In the genomic region with DNA sequence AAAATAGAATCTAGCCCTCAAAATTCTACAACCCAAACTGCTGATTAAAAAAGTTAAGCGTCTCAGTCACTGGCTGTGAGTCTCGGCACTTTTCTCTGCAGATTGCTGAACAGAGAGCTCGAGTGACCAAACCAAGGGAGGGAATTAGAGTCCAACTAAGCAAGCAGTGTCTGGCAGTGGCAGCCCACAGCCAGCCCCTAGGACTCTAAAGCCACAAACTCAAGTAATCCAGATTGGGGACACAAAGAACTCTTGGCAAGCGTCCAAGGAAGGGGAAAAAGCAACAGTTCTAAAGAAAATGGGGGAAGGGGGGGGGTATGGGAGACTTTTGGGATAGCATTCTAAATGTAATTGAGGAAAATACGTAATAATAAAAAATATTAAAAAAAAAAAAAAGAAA, we compare ENCODE assay signal across 17 mouse cellular contexts. TPM values are rescaled to one million over a fixed set of nuclear protein-coding genes. Genes with fewer than 3 reads are reported as not detected.
A peak's percentile ranks its signal among the peaks of the same experiment; 100 is the strongest.
DNase-seq lines count a peak whose midpoint lies in the region; ATAC-seq and TF ChIP-seq lines count a peak whose summit lies in the region.
"Had no signal": no experiment of that assay in that cellular context is flagged by ENCODE, and none has a peak within 500 bp of the region (broad histone marks: within the 10 kb centered on the region; RNA-seq: fewer than 3 reads in every experiment).

No protein-coding gene starts in this region.

- H3K36me3 ChIP-seq in heart, embryonic 11.5 days (ENCODE audit: control insufficient read depth, insufficient read depth, low read length), result peaks cover 5% of the 10 kb centered on the region
- H3K36me3 ChIP-seq in limb, embryonic 14.5 days (ENCODE audit: control insufficient read depth, insufficient read depth, low read length), result peaks cover 50% of the 10 kb centered on the region
- H3K36me3 ChIP-seq in limb, embryonic 10.5 days, result peaks cover 95% of the 10 kb centered on the region
- H3K36me3 ChIP-seq in forebrain, embryonic 13.5 days (ENCODE audit: poor library complexity, severe bottlenecking), result 0 out of 2 replicates have a peak, but pooled peaks cover 12% of the 10 kb centered on the region
- no peaks in the 10 kb centered on the region for H3K36me3 ChIP-seq in midbrain, embryonic 13.5 days

- H3K27ac ChIP-seq in heart, embryonic 11.5 days (ENCODE audit: low read depth, low read length), result peak overlapping the region; percentile 54; the same call in 1 of the 2 replicates
- no peak overlapping the region for H3K27ac ChIP-seq in limb, embryonic 14.5 days (replicated peaks; ENCODE audit: low read depth, low read length)
- H3K27ac ChIP-seq in limb, embryonic 10.5 days, result no peak overlapping the region
- H3K27ac ChIP-seq in forebrain, embryonic 13.5 days, result no peak overlapping the region
- H3K27ac ChIP-seq in midbrain, embryonic 13.5 days, result no peak overlapping the region
- H3K27ac ChIP-seq: embryonic facial prominence, embryonic 12.5 days; macrophage had no signal

- H3K4me1 ChIP-seq in heart, embryonic 11.5 days (ENCODE audit: control insufficient read depth, insufficient read depth, low read length), result peaks cover 32% of the 10 kb centered on the region
- no peaks in the 10 kb centered on the region; the same call in 1 of the 2 replicates for H3K4me1 ChIP-seq in limb, embryonic 14.5 days (ENCODE audit: control insufficient read depth, insufficient read depth, low read length)
- no peaks in the 10 kb centered on the region for H3K4me1 ChIP-seq in limb, embryonic 10.5 days
- H3K4me1 ChIP-seq in forebrain, embryonic 13.5 days, result peaks cover 14% of the 10 kb centered on the region
- no peaks in the 10 kb centered on the region for H3K4me1 ChIP-seq in midbrain, embryonic 13.5 days (replicated peaks)

- no peaks in the 10 kb centered on the region for H3K9me3 ChIP-seq in heart, embryonic 11.5 days (replicated peaks; ENCODE audit: control insufficient read depth, low read length)
- H3K9me3 ChIP-seq in limb, embryonic 14.5 days (ENCODE audit: control insufficient read depth, low read length), result no peaks in the 10 kb centered on the region
- H3K9me3 ChIP-seq in limb, embryonic 10.5 days (replicated peaks), result no peaks in the 10 kb centered on the region
- no peaks in the 10 kb centered on the region for H3K9me3 ChIP-seq in forebrain, embryonic 13.5 days (replicated peaks)
- H3K9me3 ChIP-seq in midbrain, embryonic 13.5 days, result no peaks in the 10 kb centered on the region
- H3K9me3 ChIP-seq: embryonic facial prominence, embryonic 12.5 days had no signal

- no peak overlapping the region for H3K9ac ChIP-seq in heart, embryonic 11.5 days (ENCODE audit: low read depth, low read length)
- H3K9ac ChIP-seq in limb, embryonic 14.5 days (ENCODE audit: low read depth, low read length, severe bottlenecking), result no peak overlapping the region
- no peak overlapping the region for H3K9ac ChIP-seq in forebrain, embryonic 13.5 days
- H3K9ac ChIP-seq in midbrain, embryonic 13.5 days (replicated peaks), result no peak overlapping the region
- H3K9ac ChIP-seq: embryonic facial prominence, embryonic 12.5 days had no signal

- WGBS in heart, embryonic 11.5 days (ENCODE audit: insufficient replicate concordance), result 71% methylated on average over 5 of the region's 5 CpGs
- WGBS in limb, embryonic 14.5 days, result 76% methylated on average over 5 of the region's 5 CpGs
- WGBS in limb, embryonic 10.5 days, result 97% methylated on average over 5 of the region's 5 CpGs
- 46% methylated on average over 5 of the region's 5 CpGs for WGBS in forebrain, embryonic 13.5 days
- whole genome bisulfite sequencing in midbrain, embryonic 13.5 days, result 64% methylated on average over 5 of the region's 5 CpGs

- no peak for TF ChIP-seq POLR2A in limb, embryonic 14.5 days (IDR thresholded peaks at IDR 0.05; ENCODE audit: borderline replicate concordance, extremely low read depth, insufficient read depth, insufficient read length)

- ATAC-seq in heart, embryonic 11.5 days (replicated peaks; ENCODE audit: insufficient number of reproducible peaks, low FRiP score, low TSS enrichment), result 0 out of 2 replicates have a peak, but pooled peaks have one; percentile 47
- no peak for ATAC-seq in limb, embryonic 14.5 days (ENCODE audit: low FRiP score, low read depth)
- ATAC-seq in forebrain, embryonic 13.5 days, result peak; percentile 66; the same call in 1 of the 2 replicates
- ATAC-seq in midbrain, embryonic 13.5 days, result peak; percentile 75
- no peak for ATAC-seq in megakaryocyte progenitor cell, adult 5-6 weeks (replicated peaks; ENCODE audit: poor library complexity)

- H3K4me3 ChIP-seq in heart, embryonic 11.5 days (ENCODE audit: low read depth, low read length), result no peak overlapping the region
- no peak overlapping the region for H3K4me3 ChIP-seq in limb, embryonic 14.5 days (replicated peaks; ENCODE audit: low read length)
- H3K4me3 ChIP-seq in limb, embryonic 10.5 days, result no peak overlapping the region
- no peak overlapping the region for H3K4me3 ChIP-seq in forebrain, embryonic 13.5 days
- no peak overlapping the region for H3K4me3 ChIP-seq in midbrain, embryonic 13.5 days (replicated peaks)
- H3K4me3 ChIP-seq: embryonic facial prominence, embryonic 12.5 days had no signal

- H3K27me3 ChIP-seq in heart, embryonic 11.5 days (ENCODE audit: control insufficient read depth, insufficient read depth, low read length), result no peaks in the 10 kb centered on the region
- no peaks in the 10 kb centered on the region for H3K27me3 ChIP-seq in limb, embryonic 14.5 days (ENCODE audit: control insufficient read depth, insufficient read depth, low read length)
- no peaks in the 10 kb centered on the region for H3K27me3 ChIP-seq in limb, embryonic 10.5 days (ENCODE audit: low read depth, poor library complexity, severe bottlenecking)
- H3K27me3 ChIP-seq in forebrain, embryonic 13.5 days, result no peaks in the 10 kb centered on the region
- no peaks in the 10 kb centered on the region for H3K27me3 ChIP-seq in midbrain, embryonic 13.5 days
- H3K27me3 ChIP-seq: embryonic facial prominence, embryonic 12.5 days had no signal

- peak overlapping the region; percentile 22; the same call in 1 of the 2 replicates for H3K4me2 ChIP-seq in heart, embryonic 11.5 days
- no peak overlapping the region for H3K4me2 ChIP-seq in limb, embryonic 14.5 days (replicated peaks; ENCODE audit: low read depth, low read length, severe bottlenecking)
- H3K4me2 ChIP-seq in forebrain, embryonic 13.5 days, result no peak overlapping the region
- H3K4me2 ChIP-seq in midbrain, embryonic 13.5 days (replicated peaks), result no peak overlapping the region
- H3K4me2 ChIP-seq: embryonic facial prominence, embryonic 12.5 days had no signal

- DNase-seq in heart, adult 8-10 months (ENCODE audit: low spot score), result no peak
- DNase-seq in limb, embryonic 14.5 days (ENCODE audit: low spot score), result peak; percentile 30
- no peak for DNase-seq in limb, embryonic 10.5 days (ENCODE audit: low spot score)
- DNase-seq: cerebellum, adult 11 months; gastrocnemius, postnatal 10 days; kidney, adult 18-20 months; kidney, postnatal 36 days; liver; lung, adult 18-20 months; right cerebral cortex, postnatal 14 days; thymus, postnatal 4 days had no signal

RNA-seq across cellular contexts. Expression of gene Yap1, which starts 10.1 kb away (rescaled TPM):
- 25.3 and 27.1 TPM in 2 replicates for polyA plus RNA-seq in heart, embryonic 11.5 days (2014; fragmentation: Nextera tagmentation; extraction: Ambion mirVana)
- 10 to 100 TPM; 68.5 to 92.9 (median 77.7) TPM for total RNA-seq in heart, adult 8-10 months (2022)
- polyA plus RNA-seq in limb, embryonic 14.5 days (2012; rRNA removed), result 75.0 and 87.4 TPM in 2 replicates
- polyA plus RNA-seq in limb, embryonic 14.5 days (2014; fragmentation: Nextera tagmentation; extraction: Ambion mirVana), result 43.3 and 50.8 TPM in 2 replicates
- 49.6 and 55.6 TPM in 2 replicates for polyA plus RNA-seq in limb, embryonic 10.5 days (2016; fragmentation: Nextera tagmentation; extraction: Ambion mirVana)
- 13.8 and 15.6 TPM in 2 replicates for polyA plus RNA-seq in forebrain, embryonic 13.5 days (2015; fragmentation: Nextera tagmentation; extraction: Ambion mirVana)
- polyA plus RNA-seq in midbrain, embryonic 13.5 days (2015; fragmentation: Nextera tagmentation; extraction: Ambion mirVana), result 9.9 and 13.1 TPM in 2 replicates
- total RNA-seq in megakaryocyte progenitor cell, adult 5-6 weeks (2015), result not detected in 2 replicates
- total RNA-seq in megakaryocyte progenitor cell, adult 5-6 weeks (2017), result not detected in 2 replicates

RNA-seq across cellular contexts. Expression of gene Cfap300, which starts 48.3 kb away (rescaled TPM):
- polyA plus RNA-seq in heart, embryonic 11.5 days (2014; fragmentation: Nextera tagmentation; extraction: Ambion mirVana), result 9.1 and 9.4 TPM in 2 replicates
- 1 to 10 TPM in 1 of 4 experiments, under 1 TPM in 3; 0.27 to 1.0 (median 0.89) TPM for total RNA-seq in heart, adult 8-10 months (2022)
- polyA plus RNA-seq in limb, embryonic 14.5 days (2012; rRNA removed), result 8.5 and 9.5 TPM in 2 replicates
- 11.5 and 12.5 TPM in 2 replicates for polyA plus RNA-seq in limb, embryonic 14.5 days (2014; fragmentation: Nextera tagmentation; extraction: Ambion mirVana)
- polyA plus RNA-seq in limb, embryonic 10.5 days (2016; fragmentation: Nextera tagmentation; extraction: Ambion mirVana), result 15.2 and 18.1 TPM in 2 replicates
- 16.5 and 16.6 TPM in 2 replicates for polyA plus RNA-seq in forebrain, embryonic 13.5 days (2015; fragmentation: Nextera tagmentation; extraction: Ambion mirVana)
- 16.1 and 17.9 TPM in 2 replicates for polyA plus RNA-seq in midbrain, embryonic 13.5 days (2015; fragmentation: Nextera tagmentation; extraction: Ambion mirVana)
- 0.15 and 0.25 TPM in 2 replicates for total RNA-seq in megakaryocyte progenitor cell, adult 5-6 weeks (2015)
- total RNA-seq in megakaryocyte progenitor cell, adult 5-6 weeks (2017), result 0.34 and 0.62 TPM in 2 replicates
- polyA plus RNA-seq: macrophage had no signal

Comparison
In these comparisons a context has a peak if more than half of its experiments do, and no peak if none do; other contexts are left out.
1. ATAC-seq: peak in heart, embryonic 11.5 days (single experiment), forebrain, embryonic 13.5 days (single experiment) and midbrain, embryonic 13.5 days (single experiment); none in limb, embryonic 14.5 days (single experiment) and megakaryocyte progenitor cell, adult 5-6 weeks (single experiment).